Comparison of ENCODE assay signal across 8 mouse cellular contexts in genomic region chrX:108536995-108537394, GRCm38 (mm10).
DNase-seq lines count a peak whose midpoint lies in the region; ATAC-seq and TF ChIP-seq lines count a peak whose summit lies in the region.
"Had no signal": no experiment of that assay in that cellular context is flagged by ENCODE, and none has a peak within 500 bp of the region (broad histone marks: within the 10 kb centered on the region; RNA-seq: fewer than 3 reads in every experiment).

No protein-coding gene starts in this region.

- DNase-seq in liver (peak; percentile 14), G1E (ENCODE audit: low spot score) (no peak)
- DNase-seq in adrenal gland, postnatal 36 days: peak; percentile 5 to 33
- peak; percentile 46 for DNase-seq in forelimb bud, embryonic 11.5 days (ENCODE audit: low read depth, low spot score)
- peak; percentile 5 to 14 for DNase-seq in left cerebral cortex, postnatal 10 days (ENCODE audit: extremely low spot score in 1 of 2, low spot score in 2 of 2)
- DNase-seq in retina, postnatal 7 days (ENCODE audit: low read depth, low spot score): peak; percentile 19
- DNase-seq: liver, embryonic 13.5 days had no signal

- no peak overlapping the region for H3K4me2 ChIP-seq in liver, embryonic 12.5 days
- H3K4me2 ChIP-seq: liver, embryonic 13.5 days had no signal

- no peaks in the 10 kb centered on the region for H3K4me1 ChIP-seq in liver, embryonic 12.5 days
- no peaks in the 10 kb centered on the region for H3K4me1 ChIP-seq in G1E (ENCODE audit: insufficient read depth, low read depth, low read length)
- H3K4me1 ChIP-seq: liver, embryonic 13.5 days had no signal

- H3K9ac ChIP-seq in liver, embryonic 12.5 days: no peak overlapping the region
- H3K9ac ChIP-seq: liver, embryonic 13.5 days had no signal

- no peak for ATAC-seq in liver, embryonic 12.5 days
- no peak; the same call in 1 of the 2 replicates for ATAC-seq in G1E (ENCODE audit: extremely low read depth, insufficient number of reproducible peaks, low FRiP score, poor library complexity, severe bottlenecking)

- no peaks in the 10 kb centered on the region for H3K36me3 ChIP-seq in liver, embryonic 12.5 days
- no peaks in the 10 kb centered on the region for H3K36me3 ChIP-seq in G1E (replicated peaks)
- H3K36me3 ChIP-seq: liver, embryonic 13.5 days had no signal

- WGBS in liver, embryonic 12.5 days (ENCODE audit: insufficient replicate concordance): 9% methylated on average over 3 of the region's 3 CpGs

- intact Hi-C loops in left cerebral cortex, postnatal 10 days (cut with DNase I): loop anchor here (10.0 kb wide), 1 partner anchor 722 kb away; the partner anchor contains the start of gene 2610002M06Rik

- H3K9me3 ChIP-seq in liver, embryonic 12.5 days (replicated peaks): no peaks in the 10 kb centered on the region
- H3K9me3 ChIP-seq in G1E (replicated peaks): no peaks in the 10 kb centered on the region
- H3K9me3 ChIP-seq: liver, embryonic 13.5 days had no signal

- no peaks in the 10 kb centered on the region for H3K27me3 ChIP-seq in liver, embryonic 12.5 days (replicated peaks)
- no peaks in the 10 kb centered on the region for H3K27me3 ChIP-seq in G1E (ENCODE audit: insufficient read depth, low read length)
- H3K27me3 ChIP-seq: liver, embryonic 13.5 days had no signal

- H3K4me3 ChIP-seq in liver, embryonic 12.5 days: no peak overlapping the region
- no peak overlapping the region for H3K4me3 ChIP-seq in G1E (ENCODE audit: low read depth, low read length)
- H3K4me3 ChIP-seq: liver, embryonic 13.5 days had no signal

- 0 out of 2 replicates have a peak, but pooled peaks have one; percentile 15 for TF ChIP-seq CTCF in G1E (IDR thresholded peaks at IDR 0.05; ENCODE audit: low read depth, low read length)

- no peak overlapping the region for H3K27ac ChIP-seq in liver, embryonic 12.5 days
- H3K27ac ChIP-seq: liver, embryonic 13.5 days had no signal
